Mouse (Mus musculus): ENCODE data around the gene Gm20683.

- TF ChIP-seq CTCF (IDR thresholded peaks at IDR 0.05; ENCODE audit: control insufficient read depth, insufficient read depth, low read length) = 0 out of 2 replicates have a peak, but pooled peaks have one; percentile 7
- peak; percentile 77; the same call in 1 of the 2 replicates for TF ChIP-seq POLR2A (IDR thresholded peaks at IDR 0.05; ENCODE audit: borderline replicate concordance, control insufficient read depth, low read depth, low read length)
These were observed 56.2 kb downstream of the Gm20683 start, which contains the start of gene Haghl for GRCm38 (mm10) chr17:25785281-25785745.
